16 mouse cellular contexts compared by ENCODE assay signal in the genomic region with DNA sequence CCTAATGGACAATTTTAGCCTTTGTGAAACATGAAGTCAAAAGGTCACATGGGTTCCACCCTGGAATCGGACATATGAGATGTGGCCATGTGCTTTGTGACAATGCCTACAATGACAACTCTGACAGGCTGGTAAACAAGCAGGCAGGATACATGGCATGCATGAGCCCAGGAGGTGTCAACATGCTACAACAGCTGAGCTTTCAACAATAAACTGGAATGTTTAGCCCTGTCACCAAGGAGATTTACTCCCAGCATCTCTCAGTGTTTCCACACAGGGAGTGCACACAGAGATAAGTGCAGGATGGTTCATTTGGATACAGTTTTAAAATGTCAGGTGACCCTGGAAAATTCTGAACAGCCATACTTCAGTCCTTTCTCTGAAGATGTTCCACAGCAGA.
"Had no signal": no experiment of that assay in that cellular context is flagged by ENCODE, and none has a peak within 500 bp of the region (broad histone marks: within the 10 kb centered on the region; RNA-seq: fewer than 3 reads in every experiment).

No protein-coding gene starts in this region.

- H3K27ac ChIP-seq: lung, embryonic 15.5 days; macrophage; midbrain, embryonic 13.5 days; midbrain, embryonic 15.5 days; neural tube, embryonic 12.5 days; stomach, embryonic 15.5 days; stomach, postnatal 0 days had no signal

- H3K9ac ChIP-seq: lung, embryonic 15.5 days; midbrain, embryonic 13.5 days; midbrain, embryonic 15.5 days; neural tube, embryonic 12.5 days; stomach, embryonic 15.5 days had no signal

- H3K4me2 ChIP-seq: lung, embryonic 15.5 days; midbrain, embryonic 11.5 days; midbrain, embryonic 13.5 days; midbrain, embryonic 15.5 days; neural tube, embryonic 12.5 days; stomach, embryonic 15.5 days had no signal

- H3K9me3 ChIP-seq: lung, embryonic 15.5 days; midbrain, embryonic 13.5 days; midbrain, embryonic 15.5 days; neural tube, embryonic 12.5 days; stomach, embryonic 15.5 days had no signal

- H3K4me3 ChIP-seq: lung, embryonic 15.5 days; midbrain, embryonic 13.5 days; midbrain, embryonic 15.5 days; neural tube, embryonic 12.5 days; stomach, embryonic 15.5 days had no signal

- ATAC-seq: lung, postnatal 0 days; midbrain, embryonic 13.5 days; midbrain, embryonic 15.5 days had no signal

- H3K27me3 ChIP-seq: lung, embryonic 15.5 days; megakaryocyte, embryonic 14.5 days; midbrain, embryonic 13.5 days; midbrain, embryonic 15.5 days; neural tube, embryonic 12.5 days; stomach, embryonic 15.5 days had no signal

- H3K36me3 ChIP-seq: lung, embryonic 15.5 days; midbrain, embryonic 13.5 days; midbrain, embryonic 15.5 days; neural tube, embryonic 12.5 days; stomach, embryonic 15.5 days had no signal

- H3K4me1 ChIP-seq: lung, embryonic 15.5 days; megakaryocyte, embryonic 14.5 days; midbrain, embryonic 15.5 days; neural tube, embryonic 12.5 days; stomach, embryonic 15.5 days had no signal

- DNase-seq: lung, postnatal 14 days; lung, postnatal 36 days; right cerebral cortex, postnatal 14 days; thymus, adult 2 months; thymus, postnatal 25 days; thymus, postnatal 4 days had no signal
